Mouse (Mus musculus): ENCODE measurements around the gene Nedd9.

GRCm38 (mm10) chr13:41325346-41325745 is 161.8 kb downstream of the Nedd9 start:
- TF ChIP-seq CTCF (IDR thresholded peaks at IDR 0.05; ENCODE audit: insufficient read depth, low read length): no peak
- no peak for TF ChIP-seq POLR2A (IDR thresholded peaks at IDR 0.05; ENCODE audit: borderline replicate concordance, extremely low read depth, low read depth, low read length)

All from lung, adult 2 months (tissue).